Mouse (Mus musculus): ENCODE results near the gene Acbd4. TPM values are rescaled to one million over a fixed set of nuclear protein-coding genes. Genes with fewer than 3 reads are reported as not detected.
A peak's percentile ranks its signal among the peaks of the same experiment; 100 is the strongest.

The Acbd4 gene
- polyA plus RNA-seq, 1 experiment from 2014 or later = 8.4 TPM

DNA sequence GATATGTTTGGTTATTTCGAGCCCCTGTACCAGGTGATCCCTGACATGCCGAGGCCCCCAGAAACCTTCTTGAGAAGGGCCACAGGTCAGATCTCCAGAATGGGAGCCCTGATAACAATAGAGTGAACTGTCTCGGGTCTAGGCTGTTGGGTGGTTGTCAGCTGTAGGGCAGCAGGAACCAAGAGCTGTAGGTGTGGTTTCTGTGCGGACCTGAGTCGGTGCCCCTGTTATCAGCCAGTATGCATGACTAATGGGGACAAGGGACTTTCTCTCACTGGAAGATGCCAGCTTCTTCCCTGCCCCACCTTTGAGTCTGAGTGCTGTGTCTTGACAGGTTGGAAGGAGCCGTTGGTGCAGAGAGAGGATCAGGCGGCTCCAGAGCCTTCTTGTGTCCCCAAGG, 3.0 kb downstream of the Acbd4 start:
- Histone ChIP-seq H3K27ac (replicated peaks) (no peak overlapping the region), H3K27me3 (peaks cover 54% of the 10 kb centered on the region), H3K9ac (replicated peaks) (no peak overlapping the region), H3K4me3 (no peak overlapping the region), H3K9me3 (no peaks in the 10 kb centered on the region), H3K4me2 (replicated peaks) (no peak overlapping the region), H3K4me1 (peaks cover 16% of the 10 kb centered on the region), H3K36me3 (no peaks in the 10 kb centered on the region)
- 79% methylated on average over 7 of the region's 7 CpGs for WGBS
- ATAC-seq (ENCODE audit: low FRiP score, low read depth) = no peak

DNA sequence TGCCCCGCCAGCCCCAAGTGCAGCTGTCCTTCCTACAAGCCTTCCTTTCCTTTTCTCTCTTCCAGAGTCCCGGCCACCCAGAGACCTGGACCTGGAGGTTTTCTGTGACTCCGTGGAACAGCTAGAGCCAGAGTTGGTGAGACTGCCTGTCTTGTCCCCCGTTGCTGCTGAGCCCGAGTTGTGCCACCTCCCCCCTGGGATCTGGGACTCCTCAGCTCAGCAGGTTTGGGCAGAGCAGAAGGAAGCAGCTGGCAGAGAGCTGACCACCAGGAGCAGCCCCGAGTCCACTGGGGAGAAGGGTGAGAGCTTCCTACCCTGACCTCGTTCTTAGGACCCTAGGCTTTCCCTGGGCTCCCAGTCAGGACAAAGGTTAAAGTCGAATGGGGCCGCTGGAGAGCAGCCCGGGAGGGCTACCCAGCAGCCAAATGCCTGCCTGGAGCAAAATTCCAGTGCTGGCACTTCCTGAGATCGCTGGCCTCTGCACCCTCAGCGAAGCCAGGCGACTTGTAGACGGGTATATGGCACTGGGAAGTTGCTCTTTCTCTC, 3.8 kb downstream of the Acbd4 start:
- Histone ChIP-seq H3K36me3 (no peaks in the 10 kb centered on the region), H3K4me3 (no peak overlapping the region), H3K4me1 (peaks cover 16% of the 10 kb centered on the region), H3K27ac (replicated peaks) (no peak overlapping the region), H3K27me3 (peaks cover 46% of the 10 kb centered on the region), H3K9ac (replicated peaks) (no peak overlapping the region), H3K4me2 (replicated peaks) (no peak overlapping the region), H3K9me3 (no peaks in the 10 kb centered on the region)
- no peak for ATAC-seq (ENCODE audit: low FRiP score, low read depth)
- WGBS = 61% methylated on average over 14 of the region's 14 CpGs

DNA sequence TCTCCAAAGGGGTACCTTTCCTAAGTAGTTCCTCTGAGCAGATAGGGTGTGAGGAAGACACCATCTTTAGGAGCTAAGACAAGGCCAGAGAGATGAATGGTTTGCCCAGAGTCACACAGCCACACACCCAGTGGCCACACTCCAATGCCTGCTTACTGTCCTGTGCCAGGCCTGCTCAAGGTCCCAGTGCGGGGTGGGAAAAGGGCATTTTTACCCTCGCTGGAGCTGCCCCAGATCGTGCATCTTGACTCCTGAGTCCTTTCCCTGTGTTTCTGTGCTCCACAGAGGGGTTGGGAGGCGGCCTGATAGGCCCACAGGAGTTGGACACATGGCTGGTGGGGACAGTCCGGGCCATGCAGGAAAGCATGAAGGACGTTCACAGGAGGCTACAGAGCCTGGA, 4.3 kb downstream of the Acbd4 start:
- Histone ChIP-seq H3K4me3 (no peak overlapping the region), H3K36me3 (no peaks in the 10 kb centered on the region), H3K9me3 (no peaks in the 10 kb centered on the region), H3K27me3 (peaks cover 44% of the 10 kb centered on the region), H3K9ac (replicated peaks) (no peak overlapping the region), H3K4me1 (peaks cover 16% of the 10 kb centered on the region), H3K4me2 (replicated peaks) (no peak overlapping the region), H3K27ac (replicated peaks) (no peak overlapping the region)
- WGBS = 83% methylated on average over 6 of the region's 6 CpGs
- no peak for ATAC-seq (ENCODE audit: low FRiP score, low read depth)

DNA sequence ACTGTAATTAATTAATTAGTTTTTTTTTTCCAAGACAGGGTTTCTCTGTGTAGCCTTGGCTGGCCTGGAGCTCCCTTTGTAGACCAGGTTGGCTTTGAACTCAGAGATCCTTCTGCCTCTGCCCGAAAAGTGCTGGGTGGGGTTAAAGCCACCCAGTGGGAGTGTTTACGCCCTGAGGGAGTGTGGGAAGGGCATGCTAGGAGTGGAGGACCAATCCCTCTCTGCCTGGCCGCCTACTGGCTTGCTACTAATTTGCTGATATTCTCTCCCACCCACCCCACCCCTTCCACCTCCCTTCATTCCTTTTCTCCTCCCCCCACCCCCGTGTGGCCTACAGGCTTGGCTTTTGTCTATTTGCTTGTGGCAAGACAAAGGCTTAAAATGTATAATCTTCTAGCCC, 4.9 kb downstream of the Acbd4 start:
- Histone ChIP-seq H3K9me3 (no peaks in the 10 kb centered on the region), H3K36me3 (no peaks in the 10 kb centered on the region), H3K4me3 (no peak overlapping the region), H3K27me3 (peaks cover 44% of the 10 kb centered on the region), H3K4me2 (replicated peaks) (no peak overlapping the region), H3K9ac (replicated peaks) (no peak overlapping the region), H3K4me1 (peaks cover 13% of the 10 kb centered on the region), H3K27ac (replicated peaks) (no peak overlapping the region)
- no peak for ATAC-seq (ENCODE audit: low FRiP score, low read depth)
- WGBS = 68% methylated on average over 4 of the region's 4 CpGs

DNA sequence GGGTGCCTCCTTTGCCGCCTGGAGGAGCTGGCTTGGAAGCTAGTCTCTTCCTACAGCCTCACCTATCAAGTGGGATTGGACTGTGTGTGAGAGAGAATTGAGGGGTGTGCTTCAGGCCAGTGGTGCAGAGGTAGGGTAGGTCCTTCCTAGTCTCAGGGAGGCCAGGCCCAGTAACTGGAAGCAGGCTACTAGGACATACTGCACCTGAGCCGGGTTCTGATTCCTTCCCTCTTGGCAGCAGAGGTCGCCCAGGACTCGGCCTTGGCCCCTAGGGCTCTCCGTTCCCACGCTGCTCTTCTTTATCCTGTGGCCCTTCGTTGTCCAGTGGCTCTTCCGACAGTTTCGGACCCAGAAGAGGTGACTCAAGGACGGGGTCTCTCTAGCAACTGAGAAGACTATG, 9.8 kb downstream of the Acbd4 start:
- Histone ChIP-seq H3K27ac (replicated peaks) (no peak overlapping the region), H3K9ac (replicated peaks) (no peak overlapping the region)
- WGBS = 15% methylated on average over 10 of the region's 10 CpGs

DNA sequence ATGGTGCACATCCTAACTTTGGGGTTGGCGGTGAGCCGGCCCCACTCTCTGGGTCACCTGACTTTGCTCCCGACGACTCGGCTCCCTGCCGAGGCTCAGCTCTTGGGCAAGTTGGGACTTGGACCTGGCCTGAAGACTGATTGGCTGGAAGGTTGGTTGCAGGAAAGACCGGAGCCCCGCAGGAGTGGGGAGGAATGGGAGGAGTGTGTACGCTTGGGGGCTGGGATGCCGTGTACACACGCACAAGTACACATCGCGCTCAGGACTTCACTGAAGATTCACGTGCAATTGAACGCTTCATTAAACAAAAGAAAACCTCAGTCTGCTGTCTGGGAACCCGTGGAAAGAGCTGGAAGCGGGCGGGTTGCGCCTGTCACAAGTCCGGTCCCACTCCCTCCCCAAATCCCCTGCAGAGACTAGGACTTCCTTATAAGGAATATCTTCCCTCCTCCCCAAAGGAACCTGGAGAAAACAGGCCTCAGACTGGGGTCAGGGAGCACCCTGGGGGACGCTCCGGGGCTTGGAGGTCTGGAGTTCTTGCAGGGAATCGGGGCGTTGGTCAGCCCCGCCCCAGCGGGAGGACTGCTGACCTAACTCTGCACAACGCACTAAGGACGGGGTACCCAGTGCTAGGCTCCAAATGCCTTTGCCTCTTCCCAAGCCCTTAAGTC, 10.5 kb downstream of the Acbd4 start:
- H3K27ac ChIP-seq (replicated peaks) = no peak overlapping the region
- no peaks in the 10 kb centered on the region for H3K36me3 ChIP-seq
- ATAC-seq (ENCODE audit: low FRiP score, low read depth) = no peak
- H3K4me3 ChIP-seq = peak overlapping the region; percentile 28
- H3K9ac ChIP-seq (replicated peaks) = peak overlapping the region; percentile 41; the same call in 1 of the 2 replicates
- H3K27me3 ChIP-seq = peaks cover 35% of the 10 kb centered on the region
- H3K9me3 ChIP-seq = no peaks in the 10 kb centered on the region
- peaks cover 18% of the 10 kb centered on the region for H3K4me1 ChIP-seq
- WGBS = 1% methylated on average over 28 of the region's 28 CpGs
- peak overlapping the region; percentile 53 for H3K4me2 ChIP-seq (replicated peaks)

More for the DNA sequence above, 9.8 kb downstream of the Acbd4 start:
- Histone ChIP-seq H3K9me3 (no peaks in the 10 kb centered on the region), H3K27me3 (peaks cover 35% of the 10 kb centered on the region), H3K36me3 (no peaks in the 10 kb centered on the region), H3K4me2 (replicated peaks) (peak overlapping the region; percentile 53), H3K4me3 (0 out of 2 replicates have a peak overlapping the region, but pooled peaks have one; percentile 28), H3K4me1 (peaks cover 17% of the 10 kb centered on the region)
- ATAC-seq (ENCODE audit: low FRiP score, low read depth) = no peak

DNA sequence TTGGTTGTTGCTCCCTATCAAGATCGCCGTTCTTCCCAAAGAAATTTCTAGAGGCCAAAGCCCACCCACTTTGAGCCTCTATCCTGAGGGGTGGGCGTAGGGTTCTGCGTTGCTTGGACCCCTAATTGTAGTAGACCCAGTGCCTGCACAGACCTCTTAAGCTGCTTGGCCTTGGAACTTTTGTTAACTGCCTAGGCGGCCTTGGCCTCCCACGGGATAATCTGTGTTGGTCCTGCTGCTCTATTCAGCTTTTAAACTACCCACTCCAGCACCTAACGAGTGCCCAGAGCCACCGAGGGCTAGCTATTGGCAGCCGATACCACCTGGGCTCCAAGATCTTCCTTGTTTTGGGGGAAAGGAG, 11.1 kb downstream of the Acbd4 start:
- Histone ChIP-seq H3K27ac (replicated peaks) (no peak overlapping the region), H3K4me1 (peaks cover 23% of the 10 kb centered on the region), H3K9me3 (no peaks in the 10 kb centered on the region), H3K4me2 (replicated peaks) (peak overlapping the region; percentile 53), H3K4me3 (peak overlapping the region; percentile 28; the same call in 1 of the 2 replicates), H3K36me3 (no peaks in the 10 kb centered on the region), H3K9ac (replicated peaks) (peak overlapping the region; percentile 41; the same call in 1 of the 2 replicates), H3K27me3 (peaks cover 35% of the 10 kb centered on the region)
- 7% methylated on average over 9 of the region's 9 CpGs for WGBS
- ATAC-seq (ENCODE audit: low FRiP score, low read depth) = no peak

DNA sequence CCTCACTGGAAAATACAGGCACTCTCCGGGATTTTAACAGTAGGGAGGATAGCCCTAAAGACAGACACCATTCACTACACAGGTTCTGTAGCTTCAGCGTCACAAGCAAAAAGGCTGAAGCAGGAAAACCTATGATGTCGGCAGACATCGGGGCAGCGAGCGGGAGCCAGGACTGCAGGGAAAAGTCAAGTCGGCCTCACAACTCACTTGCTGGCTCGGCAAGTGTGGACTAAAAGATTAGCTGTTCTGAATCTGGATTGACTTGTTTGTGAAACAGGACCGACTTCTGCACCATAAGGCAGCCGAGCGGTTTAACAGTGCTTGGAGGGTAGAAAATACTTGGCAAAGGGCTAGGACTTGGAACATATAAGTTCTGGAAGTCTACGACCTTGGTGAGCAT, 11.5 kb downstream of the Acbd4 start:
- Histone ChIP-seq H3K27ac (replicated peaks) (no peak overlapping the region), H3K4me3 (no peak overlapping the region), H3K4me2 (replicated peaks) (0 out of 2 replicates have a peak overlapping the region, but pooled peaks have one; percentile 53), H3K9ac (replicated peaks) (no peak overlapping the region), H3K27me3 (peaks cover 35% of the 10 kb centered on the region), H3K4me1 (peaks cover 26% of the 10 kb centered on the region), H3K9me3 (no peaks in the 10 kb centered on the region), H3K36me3 (no peaks in the 10 kb centered on the region)
- no peak for ATAC-seq (ENCODE audit: low FRiP score, low read depth)
- 26% methylated on average over 12 of the region's 12 CpGs for WGBS

DNA sequence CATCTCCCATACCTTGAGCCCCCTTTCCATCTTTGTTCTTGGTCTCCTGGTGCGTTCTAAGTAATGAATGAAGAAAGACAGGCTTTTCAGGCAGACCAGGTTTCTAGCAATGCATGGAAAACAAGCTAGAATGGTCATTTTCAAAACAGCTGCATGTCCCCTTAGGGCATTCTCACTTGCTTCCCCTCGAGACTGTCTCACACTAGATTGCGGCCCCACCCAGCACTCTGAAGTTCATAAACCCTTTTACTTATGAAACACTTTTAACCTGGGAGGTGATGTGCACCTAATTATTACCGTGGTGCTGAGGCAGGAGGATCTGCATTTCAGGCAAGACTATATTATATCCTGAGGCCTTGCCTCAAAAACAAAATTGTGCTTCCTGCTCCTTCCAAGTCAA, 12.3 kb downstream of the Acbd4 start:
- Histone ChIP-seq H3K27me3 (peaks cover 35% of the 10 kb centered on the region), H3K9me3 (no peaks in the 10 kb centered on the region), H3K9ac (replicated peaks) (no peak overlapping the region), H3K4me2 (replicated peaks) (no peak overlapping the region), H3K27ac (replicated peaks) (no peak overlapping the region), H3K4me3 (no peak overlapping the region), H3K36me3 (no peaks in the 10 kb centered on the region), H3K4me1 (peaks cover 32% of the 10 kb centered on the region)
- 77% methylated on average over 4 of the region's 4 CpGs for WGBS
- no peak for ATAC-seq (ENCODE audit: low FRiP score, low read depth)

DNA sequence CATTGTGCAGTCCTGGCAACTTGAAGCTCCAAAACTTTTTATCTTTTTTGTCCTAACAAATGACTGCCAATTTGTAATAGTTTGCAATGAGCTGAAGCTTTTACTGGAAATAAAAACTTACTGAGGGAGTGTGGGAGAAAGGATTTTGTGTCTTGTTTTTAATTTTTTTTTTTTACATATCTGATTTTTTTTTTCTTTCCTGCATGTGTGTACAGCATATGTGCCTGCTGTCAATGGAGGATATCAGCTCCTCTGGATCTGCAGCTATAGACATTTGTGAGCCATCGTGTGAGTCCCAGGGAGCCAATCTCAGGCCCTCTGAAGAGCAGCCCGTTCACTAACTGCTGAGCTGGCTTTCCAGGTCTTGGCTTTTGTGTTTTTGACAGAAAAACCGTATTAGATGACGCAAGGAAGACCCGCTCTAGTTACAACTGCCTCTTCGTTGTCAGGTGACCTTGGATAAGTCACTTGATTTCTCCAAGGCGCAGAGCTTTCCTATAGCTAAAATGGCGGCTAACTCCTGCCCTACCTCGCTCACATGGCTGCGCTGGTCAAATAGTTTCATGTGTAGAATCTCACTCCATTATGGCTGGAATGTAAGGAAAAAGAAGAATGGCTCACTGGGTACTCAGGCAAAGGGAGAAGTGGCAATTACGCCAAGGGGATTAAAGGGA, 12.9 kb downstream of the Acbd4 start:
- H3K27me3 ChIP-seq = peaks cover 35% of the 10 kb centered on the region
- peaks cover 35% of the 10 kb centered on the region for H3K4me1 ChIP-seq
- peak overlapping the region; percentile 63 for H3K4me2 ChIP-seq (replicated peaks)
- peak overlapping the region; percentile 78; the same call in 1 of the 2 replicates for H3K9ac ChIP-seq (replicated peaks)
- peak overlapping the region; percentile 61 for H3K4me3 ChIP-seq
- ATAC-seq (ENCODE audit: low FRiP score, low read depth) = no peak
- no peaks in the 10 kb centered on the region for H3K9me3 ChIP-seq
- H3K36me3 ChIP-seq = no peaks in the 10 kb centered on the region
- 87% methylated on average over 11 of the region's 11 CpGs for WGBS
- H3K27ac ChIP-seq (replicated peaks) = no peak overlapping the region

DNA sequence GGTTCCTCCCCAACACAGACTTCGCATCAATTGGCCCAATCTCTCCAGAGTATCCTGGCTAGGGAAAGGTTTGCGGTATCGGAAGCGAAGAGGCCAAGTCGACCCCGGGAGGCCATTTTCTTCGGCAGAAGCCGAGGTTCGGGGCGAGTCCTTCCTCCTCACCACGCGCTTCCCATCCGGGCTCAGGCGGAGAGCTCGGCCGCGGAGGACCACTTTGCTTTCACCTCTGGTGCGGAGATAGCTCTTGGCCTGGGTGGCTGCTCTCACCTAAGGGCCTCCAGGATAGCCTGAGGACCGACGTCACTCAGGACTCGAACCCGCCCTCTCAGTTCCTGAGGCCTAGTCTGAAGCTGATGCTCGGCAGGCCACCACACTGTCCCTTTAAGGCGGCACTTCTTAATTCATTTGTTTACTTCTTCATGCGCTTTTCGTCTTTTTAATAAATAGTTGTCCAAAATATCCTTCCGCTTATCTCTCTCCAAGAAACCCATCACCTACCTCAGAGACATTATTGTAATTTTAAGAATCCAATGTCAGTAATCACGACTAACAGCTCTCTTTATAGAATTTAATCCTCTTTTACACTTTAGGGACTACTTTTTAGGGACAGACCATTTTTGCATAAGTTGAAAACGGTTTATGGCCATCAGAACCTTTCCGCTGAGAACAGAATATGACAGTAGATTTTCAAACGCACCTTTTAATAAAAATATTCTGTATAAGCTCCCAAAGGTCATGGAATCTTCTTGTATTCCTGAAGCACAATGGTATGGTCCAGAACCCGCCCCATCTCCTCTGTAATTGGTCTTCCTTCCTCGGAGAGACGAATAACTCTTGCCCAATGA, 13.9 kb downstream of the Acbd4 start:
- WGBS = under 1% methylated on average over 34 of the region's 34 CpGs
- H3K9ac ChIP-seq (replicated peaks) = peak overlapping the region; percentile 78
- peak overlapping the region; percentile 63 for H3K4me2 ChIP-seq (replicated peaks)
- peak overlapping the region; percentile 61 for H3K4me3 ChIP-seq
- peaks cover 35% of the 10 kb centered on the region for H3K27me3 ChIP-seq
- peak; percentile 61 for ATAC-seq (ENCODE audit: low FRiP score, low read depth)
- H3K27ac ChIP-seq (replicated peaks) = peak overlapping the region; percentile 86
- no peaks in the 10 kb centered on the region for H3K9me3 ChIP-seq
- H3K36me3 ChIP-seq = no peaks in the 10 kb centered on the region
- peaks cover 35% of the 10 kb centered on the region for H3K4me1 ChIP-seq
